Mouse (Mus musculus) megakaryocyte, embryonic 14.5 days (primary cell): ENCODE results near the gene Gm9821.

Source experiments
- FLI1 ChIP-seq: IDR thresholded peaks from 2 replicates; pipeline ENCODE4 v1.6.1; 2012; ENCODE audit warnings: low read length, inconsistent platforms, mixed read lengths
- GATA1 ChIP-seq: IDR thresholded peaks from 3 replicates; pipeline ENCODE4 v1.6.1; 2012; ENCODE audit warnings: mixed read lengths, low read length, inconsistent platforms, borderline replicate concordance

GRCm38 (mm10) chr2:91924726-91925125 is 20.8 kb upstream of the Gm9821 start:
- TF ChIP-seq FLI1 (no peak), GATA1 (no peak)
